Mouse (Mus musculus) testis, postnatal 14 days (tissue): ENCODE results near the gene Syce2.
"Not testable (repeated sequence)": the region's sequence is repeated elsewhere in the genome, so short reads cannot be mapped to it uniquely, and the experiment has no call there.

Source experiments
- DNase-seq: peaks from one replicate; pipeline ENCODE4 v3.0.0; 2021; ENCODE audit warnings: low spot score

Gene Syce2

DNA sequence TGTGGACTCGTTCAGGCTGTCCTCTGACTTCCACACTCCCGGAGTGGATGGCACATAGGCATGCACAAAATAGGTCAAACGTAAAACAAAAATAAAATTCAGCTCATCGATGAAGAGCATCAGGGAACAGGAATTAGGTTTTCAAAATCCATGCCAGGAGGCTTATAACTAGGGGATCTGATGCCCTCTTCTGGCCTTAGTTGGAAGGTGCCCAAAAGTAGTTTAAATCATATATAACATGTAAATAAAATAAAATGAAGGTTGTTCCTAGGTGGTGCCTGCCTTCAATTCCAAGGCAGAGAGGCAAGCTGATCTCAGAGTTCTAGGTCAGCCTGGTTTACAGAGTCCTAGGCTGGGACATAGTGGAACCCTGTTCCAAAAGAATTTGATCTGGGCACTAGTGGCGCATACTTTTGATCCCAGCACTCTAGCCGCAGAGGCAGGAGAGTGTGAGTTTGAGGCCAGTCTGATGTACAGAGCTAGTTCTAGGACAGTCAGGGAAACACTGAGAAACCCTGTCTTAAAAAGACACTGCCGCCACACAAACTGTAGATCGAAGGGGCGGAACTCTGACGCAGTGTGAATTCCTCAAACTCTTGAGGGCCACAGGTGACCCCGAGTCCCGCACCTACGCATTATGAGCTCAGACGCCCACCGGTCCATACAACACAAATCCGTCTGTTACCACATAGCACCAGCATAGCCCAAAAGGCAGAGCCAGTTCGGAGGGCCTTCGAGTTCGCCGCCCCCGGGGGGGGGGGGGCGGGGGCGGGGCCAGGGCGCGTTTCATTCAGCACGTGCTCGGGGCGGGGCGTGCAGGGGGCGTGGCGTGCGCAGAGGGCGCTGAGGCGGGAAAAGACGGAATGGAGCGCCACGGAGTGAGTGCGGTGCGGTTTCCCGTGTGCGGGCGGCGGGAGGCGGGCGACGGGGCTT, at the start of gene Syce2:
Gene Syce2, plus strand, starts transcription at position 736 of the 933 bp plus-strand sequence.
- peak; percentile 90 for DNase-seq

GRCm38 (mm10) chr8:84822723-84823122, 49.2 kb upstream of the Syce2 start, which contains the start of gene Dand5:
Dand5 (minus strand) TSS chr8:84822823.
- no peak for DNase-seq

DNA sequence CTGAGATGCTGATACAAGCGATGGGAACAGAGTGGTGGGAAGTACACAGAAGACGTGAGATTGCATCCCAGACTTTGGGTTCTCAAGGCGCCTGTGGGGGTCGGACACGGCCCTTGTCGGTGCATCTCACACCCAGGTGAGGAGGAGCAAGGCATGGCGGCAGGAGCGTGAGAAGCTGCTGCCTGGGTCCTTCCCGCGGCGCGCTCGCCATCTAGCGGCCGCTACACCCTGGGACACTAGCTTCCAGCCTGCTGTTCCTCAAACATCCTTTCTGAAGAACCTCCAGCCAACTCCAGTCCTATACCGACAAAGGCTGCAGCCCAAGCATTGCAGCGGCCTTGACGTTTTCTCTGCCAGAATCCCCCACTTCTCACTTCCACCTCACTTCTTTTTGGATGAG, 48.3 kb upstream of the Syce2 start:
- DNase-seq = no peak

DNA sequence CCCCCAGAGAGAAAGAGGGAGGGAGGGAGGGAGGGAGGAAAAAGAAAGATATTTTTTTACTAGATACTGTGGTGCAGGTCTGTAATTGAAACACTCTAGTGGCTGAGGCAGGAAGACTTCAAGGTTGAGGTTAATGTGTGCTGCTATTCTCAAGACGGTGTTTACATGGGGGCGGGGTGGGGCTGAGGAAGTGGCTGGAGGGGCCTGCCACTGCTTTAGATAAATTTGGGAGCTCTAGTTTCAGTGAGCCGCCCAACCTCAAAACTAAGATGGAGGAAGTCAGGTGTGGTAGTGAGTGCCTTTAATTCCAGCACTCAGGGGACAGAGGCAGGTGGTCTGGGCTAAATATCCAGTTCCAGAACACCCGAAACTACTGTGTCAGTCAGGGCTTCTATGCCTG, 46.3 kb upstream of the Syce2 start:
- no peak for DNase-seq

DNA sequence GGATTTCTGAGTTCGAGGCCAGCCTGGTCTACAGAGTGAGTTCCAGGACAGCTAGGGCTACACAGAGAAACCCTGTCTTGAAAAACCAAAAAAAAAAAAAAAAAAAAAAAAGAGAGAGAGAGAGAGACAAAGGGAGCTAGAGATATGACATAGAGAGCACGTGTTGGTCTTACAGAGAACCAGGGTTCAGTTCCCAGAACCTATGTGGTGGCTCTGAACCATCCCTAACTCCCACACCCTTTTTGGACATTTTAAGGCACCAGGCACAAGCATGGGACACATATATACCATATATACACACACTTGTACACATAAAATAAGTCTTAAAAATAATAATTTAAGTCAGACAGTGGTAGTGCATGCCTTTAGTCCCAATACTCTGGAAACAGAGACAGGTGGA, 45.4 kb upstream of the Syce2 start:
- DNase-seq = not testable (repeated sequence)

GRCm38 (mm10) chr8:84831490-84831889, 40.4 kb upstream of the Syce2 start, which contains the start of gene Gadd45gip1:
Gadd45gip1 (plus strand) TSS chr8:84831522.
- DNase-seq = no peak

DNA sequence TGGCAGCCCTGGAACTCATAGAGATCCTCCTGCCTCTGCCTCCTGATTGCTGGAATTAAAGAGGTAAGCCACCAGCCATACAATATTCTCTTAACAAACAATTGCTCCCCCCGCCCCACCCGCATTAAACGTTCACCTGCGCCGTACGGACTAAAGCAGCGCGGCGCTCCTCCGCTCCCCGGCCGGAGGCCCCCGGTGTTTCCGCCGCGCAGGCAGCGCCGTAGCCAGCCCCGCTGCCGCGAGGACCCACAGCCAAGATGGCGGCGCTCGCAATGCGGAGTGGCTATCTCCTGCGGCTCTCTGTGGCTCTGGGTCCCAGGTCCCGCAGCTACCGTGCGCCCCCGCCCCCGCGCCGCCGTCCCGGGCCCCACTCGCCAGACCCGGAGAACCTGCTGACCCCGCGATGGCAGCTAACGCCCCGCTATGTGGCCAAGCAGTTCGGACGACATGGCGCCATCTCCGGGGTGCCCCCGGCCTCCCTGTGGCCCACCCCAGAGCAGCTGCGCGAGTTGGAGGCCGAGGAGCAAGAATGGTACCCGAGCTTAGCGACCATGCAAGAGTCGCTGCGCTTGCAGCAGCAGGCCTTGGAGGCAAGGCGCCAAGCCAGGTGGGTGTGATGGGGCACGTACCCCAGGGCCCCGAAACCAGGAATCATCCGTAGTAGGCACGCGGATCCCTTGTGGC, 39.7 kb upstream of the Syce2 start:
- DNase-seq = peak; percentile 88

GRCm38 (mm10) chr8:84832759-84833742, 38.9 kb upstream of the Syce2 start:
- no peak for DNase-seq

DNA sequence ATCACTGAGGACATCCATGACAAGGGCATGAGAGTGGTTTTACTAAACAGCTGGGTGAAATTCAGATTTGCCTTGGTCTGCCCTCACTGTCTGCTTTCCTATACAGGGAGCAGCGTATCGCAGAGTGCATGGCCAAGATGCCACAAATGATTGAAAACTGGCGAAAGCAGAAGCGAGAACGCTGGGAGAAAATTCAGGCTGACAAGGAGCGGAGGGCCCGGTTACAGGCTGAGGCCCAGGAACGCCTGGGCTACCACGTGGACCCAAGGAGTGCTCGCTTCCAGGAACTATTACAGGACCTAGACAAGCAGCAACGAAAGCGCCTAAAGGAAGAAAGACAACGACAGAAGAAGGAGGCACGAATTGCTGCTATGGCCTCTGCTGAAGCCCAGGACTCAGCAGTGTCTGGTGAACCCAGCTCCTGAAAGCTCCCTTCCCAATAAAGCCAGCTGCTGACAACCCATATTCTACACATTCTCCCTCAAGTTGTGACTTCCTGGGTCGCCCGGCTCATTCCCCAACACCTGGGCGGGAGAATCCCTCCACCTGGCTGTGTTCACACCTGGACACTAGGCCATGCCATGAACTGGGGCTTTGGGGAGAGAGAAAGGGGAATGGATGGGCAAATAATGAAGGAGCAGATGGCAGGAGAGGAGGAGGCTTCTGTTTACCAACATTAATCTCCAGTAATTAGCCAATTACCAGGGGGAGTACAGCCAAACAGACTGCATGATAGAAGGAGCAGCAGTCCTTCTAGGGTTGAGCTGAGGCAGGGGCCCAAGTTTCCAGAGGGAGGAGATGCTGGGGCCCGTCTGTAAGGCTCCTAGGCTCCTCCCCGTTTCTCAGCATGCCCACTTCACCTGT, 37.7 kb upstream of the Syce2 start:
- DNase-seq = no peak

- no peak for DNase-seq
These were observed 36.8 kb upstream of the Syce2 start for GRCm38 (mm10) chr8:84834866-84835855.

GRCm38 (mm10) chr8:84837149-84837911, 34.6 kb upstream of the Syce2 start:
- DNase-seq = peak; percentile 83

- no peak for DNase-seq
These were observed 33.9 kb upstream of the Syce2 start for GRCm38 (mm10) chr8:84837912-84838470.

- DNase-seq = no peak
These were observed 33.4 kb upstream of the Syce2 start for GRCm38 (mm10) chr8:84838513-84838912.

- DNase-seq = no peak
These were observed 32.5 kb upstream of the Syce2 start for GRCm38 (mm10) chr8:84839411-84839810.

DNA sequence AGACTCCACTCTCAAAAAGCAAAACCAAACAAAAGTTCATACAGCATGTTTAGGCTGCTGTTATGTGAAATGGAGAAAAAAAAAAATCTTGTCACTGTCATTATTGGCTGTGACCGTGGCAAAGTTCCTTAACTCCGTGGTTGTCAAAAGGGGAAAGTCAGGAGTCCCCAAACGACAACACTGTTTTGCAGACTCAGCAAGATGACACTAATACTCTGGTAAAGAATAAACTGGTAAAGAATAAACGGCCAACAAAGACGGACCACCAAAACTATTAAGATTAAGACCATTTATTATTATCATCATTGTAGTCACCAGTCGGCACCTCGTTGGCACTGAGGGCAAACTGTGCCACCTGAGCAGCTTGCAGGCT, 32.0 kb upstream of the Syce2 start:
- no peak for DNase-seq

DNA sequence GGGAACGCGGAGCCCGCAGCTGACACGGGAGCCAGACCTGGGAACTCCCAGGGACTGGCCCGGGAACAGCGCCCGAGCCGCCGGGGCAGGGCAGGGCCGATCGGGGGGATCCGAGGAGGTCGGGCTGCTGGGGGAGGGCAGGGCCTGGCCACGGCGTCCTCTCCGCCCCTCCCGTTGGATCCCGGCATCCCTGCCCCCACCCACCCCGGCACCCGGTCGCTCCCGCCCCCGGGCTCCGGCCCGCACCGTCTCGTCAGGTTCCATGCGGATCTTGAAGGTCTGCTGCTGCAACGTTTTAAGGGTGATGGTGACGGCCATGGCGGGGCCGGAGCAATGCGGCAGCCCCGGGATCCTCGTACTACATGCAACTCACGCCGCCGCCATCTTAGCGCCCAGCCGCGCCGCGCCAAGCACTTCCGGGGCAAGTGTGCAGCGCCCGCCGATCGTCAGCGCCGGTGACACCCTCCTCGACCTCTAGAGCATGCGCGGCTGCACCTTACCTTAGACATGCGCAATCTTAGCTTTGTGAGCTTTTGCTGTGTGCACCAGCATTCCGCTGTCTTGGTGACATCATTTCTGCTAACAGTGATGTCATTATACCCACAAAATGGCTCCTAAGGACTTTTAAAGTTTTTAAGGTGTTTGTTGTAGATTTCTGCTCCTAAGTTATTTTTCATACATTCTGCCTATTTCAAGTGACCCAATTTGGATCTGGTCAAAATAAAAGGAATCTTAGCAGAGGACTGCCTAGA, 31.5 kb upstream of the Syce2 start, which contains the start of gene Rad23a:
Gene Rad23a, minus strand, starts transcription at position 418 of the 752 bp plus-strand sequence.
- DNase-seq = peak; percentile 89

- no peak for DNase-seq
These were observed 30.4 kb upstream of the Syce2 start for GRCm38 (mm10) chr8:84841514-84841913.
